Mouse (Mus musculus): ENCODE results near the gene Ptov1. TPM values are rescaled to one million over a fixed set of nuclear protein-coding genes. Genes with fewer than 3 reads are reported as not detected.

Ptov1 gene
- polyA plus RNA-seq, 1 experiment from 2014 or later, result 412 TPM

GRCm38 (mm10) chr7:44868465-44868864 is 1.1 kb downstream of the Ptov1 start:
- no peak for ATAC-seq (replicated peaks; ENCODE audit: low FRiP score, low read depth)
- DNase-seq (ENCODE audit: low spot score), result peak; percentile 36
- Histone ChIP-seq H3K27ac (peak overlapping the region; percentile 100), H3K4me1 (replicated peaks; ENCODE audit: insufficient read depth, low read length) (peaks cover 33% of the 10 kb centered on the region), H3K27me3 (ENCODE audit: insufficient read depth, low read length) (no peaks in the 10 kb centered on the region), H3K4me3 (replicated peaks; ENCODE audit: low read depth, low read length) (peak overlapping the region; percentile 96), H3K9ac (ENCODE audit: low read depth, low read length) (peak overlapping the region; percentile 100), H3K9me3 (replicated peaks; ENCODE audit: low read length) (no peaks in the 10 kb centered on the region), H3K4me2 (ENCODE audit: low read length) (peak overlapping the region; percentile 55), H3K36me3 (ENCODE audit: insufficient read depth, low read length) (peaks cover 22% of the 10 kb centered on the region)
- 3% methylated on average over 16 of the region's 16 CpGs for WGBS
- no peak for TF ChIP-seq CTCF (IDR thresholded peaks at IDR 0.05; ENCODE audit: low read depth)

- TF ChIP-seq CTCF (IDR thresholded peaks at IDR 0.05; ENCODE audit: low read depth), result no peak
- 21% methylated on average over 9 of the region's 9 CpGs for WGBS
- ATAC-seq (replicated peaks; ENCODE audit: low FRiP score, low read depth) (no peak), DNase-seq (ENCODE audit: low spot score) (no peak)
- Histone ChIP-seq H3K27me3 (ENCODE audit: insufficient read depth, low read length) (no peaks in the 10 kb centered on the region), H3K9me3 (replicated peaks; ENCODE audit: low read length) (no peaks in the 10 kb centered on the region), H3K4me3 (replicated peaks; ENCODE audit: low read depth, low read length) (peak overlapping the region; percentile 96), H3K4me1 (replicated peaks; ENCODE audit: insufficient read depth, low read length) (peaks cover 33% of the 10 kb centered on the region), H3K36me3 (ENCODE audit: insufficient read depth, low read length) (peaks cover 29% of the 10 kb centered on the region), H3K4me2 (ENCODE audit: low read length) (peak overlapping the region; percentile 55), H3K27ac (peak overlapping the region; percentile 100), H3K9ac (ENCODE audit: low read depth, low read length) (peak overlapping the region; percentile 100)
Measured at GRCm38 (mm10) chr7:44867802-44868201, 1.8 kb downstream of the Ptov1 start.

DNA sequence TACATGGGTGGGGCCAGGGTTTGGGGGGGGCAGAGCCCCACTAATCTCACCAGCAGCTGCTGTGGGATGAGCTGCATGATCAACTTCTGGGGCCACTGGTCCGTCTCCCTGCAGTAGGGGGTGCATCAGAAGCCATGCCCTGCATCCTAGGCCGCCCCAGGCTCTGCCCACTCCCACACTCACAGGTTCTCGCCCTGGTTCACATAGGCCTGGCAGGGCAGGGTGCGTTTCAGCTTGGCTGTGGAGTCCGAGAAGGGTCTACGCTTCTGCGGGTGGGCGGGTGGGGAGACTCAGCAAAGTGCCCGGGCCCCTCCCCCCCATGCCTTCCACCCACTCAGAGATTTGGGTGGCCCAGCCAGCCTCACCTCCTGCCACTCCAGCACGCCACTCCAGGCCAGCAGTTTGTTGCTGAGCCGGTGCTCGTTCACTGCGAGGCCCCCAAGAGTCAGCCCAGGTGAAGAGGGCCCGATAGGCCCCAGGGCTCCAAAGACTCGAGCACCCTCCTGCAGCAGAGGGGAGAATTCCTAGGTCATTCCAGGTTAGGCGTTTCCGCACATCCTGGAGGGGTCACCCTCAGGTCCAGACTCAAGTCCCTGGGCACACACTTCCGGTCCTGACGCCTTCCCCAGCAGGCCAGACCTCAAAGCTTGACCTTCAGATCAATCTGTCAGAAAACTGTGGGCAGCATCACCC is 2.4 kb downstream of the Ptov1 start:
- TF ChIP-seq CTCF (IDR thresholded peaks at IDR 0.05; ENCODE audit: low read depth), result no peak
- Histone ChIP-seq H3K36me3 (ENCODE audit: insufficient read depth, low read length) (peaks cover 35% of the 10 kb centered on the region), H3K27ac (peak overlapping the region; percentile 100), H3K9ac (ENCODE audit: low read depth, low read length) (peak overlapping the region; percentile 100), H3K4me2 (ENCODE audit: low read length) (peak overlapping the region; percentile 55), H3K4me3 (replicated peaks; ENCODE audit: low read depth, low read length) (peak overlapping the region; percentile 96), H3K4me1 (replicated peaks; ENCODE audit: insufficient read depth, low read length) (peaks cover 33% of the 10 kb centered on the region), H3K9me3 (replicated peaks; ENCODE audit: low read length) (no peaks in the 10 kb centered on the region), H3K27me3 (ENCODE audit: insufficient read depth, low read length) (no peaks in the 10 kb centered on the region)
- no peak for DNase-seq (ENCODE audit: low spot score)
- ATAC-seq (replicated peaks; ENCODE audit: low FRiP score, low read depth), result no peak
- 25% methylated on average over 18 of the region's 19 CpGs for WGBS

- peak; percentile 86 for DNase-seq (ENCODE audit: low spot score)
- TF ChIP-seq CTCF (IDR thresholded peaks at IDR 0.05; ENCODE audit: low read depth), result peak; percentile 54
- Histone ChIP-seq H3K4me2 (ENCODE audit: low read length) (peak overlapping the region; percentile 55), H3K4me1 (replicated peaks; ENCODE audit: insufficient read depth, low read length) (peaks cover 33% of the 10 kb centered on the region), H3K9me3 (replicated peaks; ENCODE audit: low read length) (no peaks in the 10 kb centered on the region), H3K4me3 (replicated peaks; ENCODE audit: low read depth, low read length) (peak overlapping the region; percentile 96), H3K27me3 (ENCODE audit: insufficient read depth, low read length) (no peaks in the 10 kb centered on the region), H3K36me3 (ENCODE audit: insufficient read depth, low read length) (peaks cover 38% of the 10 kb centered on the region), H3K9ac (ENCODE audit: low read depth, low read length) (peak overlapping the region; percentile 37; the same call in 1 of the 2 replicates), H3K27ac (peak overlapping the region; percentile 100)
- whole genome bisulfite sequencing, result 15% methylated on average over 15 of the region's 15 CpGs
- peak; percentile 20 for ATAC-seq (replicated peaks; ENCODE audit: low FRiP score, low read depth)
Measured at GRCm38 (mm10) chr7:44866276-44867009, 3.1 kb downstream of the Ptov1 start.

GRCm38 (mm10) chr7:44864595-44865542 is 4.7 kb downstream of the Ptov1 start:
- H3K9ac ChIP-seq (ENCODE audit: low read depth, low read length), result no peak overlapping the region
- H3K36me3 ChIP-seq (ENCODE audit: insufficient read depth, low read length), result peaks cover 38% of the 10 kb centered on the region
- no peak for TF ChIP-seq CTCF (IDR thresholded peaks at IDR 0.05; ENCODE audit: low read depth)
- H3K9me3 ChIP-seq (replicated peaks; ENCODE audit: low read length), result no peaks in the 10 kb centered on the region
- H3K4me2 ChIP-seq (ENCODE audit: low read length), result no peak overlapping the region
- no peak for ATAC-seq (replicated peaks; ENCODE audit: low FRiP score, low read depth)
- no peaks in the 10 kb centered on the region for H3K27me3 ChIP-seq (ENCODE audit: insufficient read depth, low read length)
- no peak overlapping the region for H3K4me3 ChIP-seq (replicated peaks; ENCODE audit: low read depth, low read length)
- peak overlapping the region; percentile 100 for H3K27ac ChIP-seq
- peaks cover 29% of the 10 kb centered on the region for H3K4me1 ChIP-seq (replicated peaks; ENCODE audit: insufficient read depth, low read length)
- DNase-seq (ENCODE audit: low spot score), result no peak
- WGBS, result 74% methylated on average over 24 of the region's 24 CpGs

Measured in kidney, postnatal 0 days (tissue).